Mouse (Mus musculus) stomach, postnatal 0 days (tissue): Measurements from ENCODE around the gene Hexim2. TPM values are rescaled to one million over a fixed set of nuclear protein-coding genes. Genes with fewer than 3 reads are reported as not detected.

Source experiments
- ATAC-seq: fragments of 200-750 bp; cut with Nextera tagmentation; 2 replicates; pipeline ENCODE4 v1.8.0; 2017; ENCODE audit not compliant: low FRiP score, low TSS enrichment
- DNase-seq: peaks from one replicate; pipeline ENCODE4 v3.0.0-alpha.2; 2016; ENCODE audit warnings: low spot score
- H3K27ac ChIP-seq: fragments of 300-500 bp; sonication (generic); replicated peaks from 2 replicates; pipeline ENCODE4 v1.5.1; 2014; ENCODE audit warnings: mild to moderate bottlenecking, control low read depth
- H3K27me3 ChIP-seq: fragments of 300-500 bp; sonication (generic); 2 replicates; pipeline ENCODE4 v1.6.1; 2014; ENCODE audit warnings: low read length; ENCODE audit not compliant: control insufficient read depth, insufficient read depth
- H3K36me3 ChIP-seq: fragments of 300-500 bp; sonication (generic); 2 replicates; pipeline ENCODE4 v1.6.1; 2014; ENCODE audit warnings: low read length, mixed read lengths; ENCODE audit not compliant: control insufficient read depth, insufficient read depth
- H3K4me1 ChIP-seq: fragments of 300-500 bp; sonication (generic); replicated peaks from 2 replicates; pipeline ENCODE4 v1.6.1; 2014; ENCODE audit warnings: antibody characterized with exemption; ENCODE audit not compliant: control insufficient read depth, insufficient read depth
- H3K4me2 ChIP-seq: fragments of 300-500 bp; sonication (generic); replicated peaks from 2 replicates; pipeline ENCODE4 v1.6.1; 2014; ENCODE audit warnings: low read depth, mild to moderate bottlenecking, control low read depth, moderate library complexity
- H3K4me3 ChIP-seq: fragments of 300-500 bp; sonication (generic); 2 replicates; pipeline ENCODE4 v1.5.1; 2014; ENCODE audit warnings: low read depth, low read length, control low read depth
- H3K9ac ChIP-seq: fragments of 300-500 bp; sonication (generic); 2 replicates; pipeline ENCODE4 v1.6.1; 2014; ENCODE audit warnings: mild to moderate bottlenecking, low read length, control low read depth, mixed read lengths
- H3K9me3 ChIP-seq: fragments of 300-500 bp; sonication (generic); 2 replicates; pipeline ENCODE4 v1.6.1; 2016; ENCODE audit warnings: low read length; ENCODE audit not compliant: control insufficient read depth
- CTCF ChIP-seq: IDR thresholded peaks from 2 replicates; pipeline ENCODE4 v1.5.1; 2016; ENCODE audit warnings: antibody characterized with exemption, low read depth, mild to moderate bottlenecking, moderate library complexity
- EP300 ChIP-seq: optimal IDR thresholded peaks from 2 replicates; pipeline ENCODE3; 2016; ENCODE audit warnings: antibody characterized with exemption
- WGBS: fragments of 180-500 bp; shearing (Covaris S2); extraction: QIAGEN DNeasy Blood & Tissue Kit; methylation state at CpG from one replicate; pipeline ENCODE4 v1.1.7; 2014; 5-methylcytosine and 5-hydroxymethylcytosine counted together
- polyA plus RNA-seq: library from polyadenylated mRNA; unstranded; fragments of >200 nt; fragmentation: Nextera tagmentation; extraction: Ambion mirVana; gene quantifications from 2 replicates; pipeline ENCODE4 v1.2.1, GENCODE M21; 2015

The Hexim2 gene
- polyA plus RNA-seq, 1 experiment from 2014 or later, result 3.7 TPM

DNA sequence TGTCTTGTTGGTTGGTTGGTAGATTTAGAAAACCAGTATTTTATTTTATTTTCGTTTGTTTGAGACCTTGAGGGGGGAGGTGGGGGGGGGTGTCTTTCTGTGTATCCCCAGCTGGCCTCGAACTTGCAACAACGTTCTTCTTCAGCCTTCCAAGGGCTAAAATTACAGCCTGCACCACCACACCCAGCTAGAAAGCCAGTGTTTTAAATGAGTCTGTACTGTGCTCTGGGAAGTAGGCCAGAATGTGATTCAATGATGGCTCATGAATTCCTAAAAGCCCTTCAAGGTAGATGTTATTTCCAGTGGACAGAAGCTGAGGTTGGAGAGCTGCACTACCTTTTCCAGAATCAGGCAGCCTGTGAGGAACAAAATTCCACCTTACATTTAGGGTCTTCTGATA is 2.0 kb downstream of the Hexim2 start:
- TF ChIP-seq CTCF (no peak), EP300 (no peak)
- ATAC-seq, result no peak
- no peak for DNase-seq
- no peaks in the 10 kb centered on the region for H3K9me3 ChIP-seq
- H3K4me2 ChIP-seq, result no peak overlapping the region
- no peak overlapping the region for H3K4me3 ChIP-seq
- no peaks in the 10 kb centered on the region for H3K27me3 ChIP-seq
- no peak overlapping the region for H3K9ac ChIP-seq
- H3K4me1 ChIP-seq, result peaks cover 10% of the 10 kb centered on the region; the same call in 1 of the 2 replicates
- 0 out of 2 replicates have a peak, but pooled peaks cover 3% of the 10 kb centered on the region for H3K36me3 ChIP-seq
- WGBS, result 52% methylated on average over 3 of the region's 3 CpGs
- H3K27ac ChIP-seq, result peak overlapping the region; percentile 82; the same call in 1 of the 2 replicates

DNA sequence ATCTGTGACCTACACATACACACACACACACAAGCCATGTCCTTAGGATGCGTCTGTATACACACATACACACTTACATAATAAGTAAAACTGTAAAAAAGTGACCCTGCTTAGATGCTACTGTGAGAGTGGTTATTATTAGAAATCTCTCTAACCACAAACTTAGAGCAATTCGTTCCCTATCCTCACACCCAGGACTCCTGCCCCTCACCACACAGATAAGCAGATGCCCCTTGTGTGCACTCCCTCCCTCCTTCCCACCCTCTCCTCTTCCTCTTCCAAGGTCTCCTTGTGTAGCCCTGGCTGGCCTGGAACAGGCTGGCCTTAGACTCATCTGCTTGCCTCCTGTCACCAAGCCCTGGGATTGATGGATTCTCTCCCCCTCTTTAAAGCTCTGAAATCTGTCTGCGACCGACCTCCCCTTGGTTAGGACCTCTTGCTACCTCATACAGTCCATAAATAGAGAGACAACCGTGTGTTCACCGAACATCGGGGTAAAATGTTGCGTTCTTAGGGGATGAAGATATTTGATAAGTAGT is 3.9 kb downstream of the Hexim2 start:
- no peaks in the 10 kb centered on the region for H3K9me3 ChIP-seq
- 76% methylated on average over 8 of the region's 8 CpGs for WGBS
- H3K4me1 ChIP-seq, result peaks cover 12% of the 10 kb centered on the region
- H3K36me3 ChIP-seq, result 0 out of 2 replicates have a peak, but pooled peaks cover 3% of the 10 kb centered on the region
- TF ChIP-seq EP300 (no peak), CTCF (no peak)
- no peak overlapping the region for H3K4me2 ChIP-seq
- DNase-seq (no peak), ATAC-seq (no peak)
- no peak overlapping the region for H3K27ac ChIP-seq
- no peaks in the 10 kb centered on the region for H3K27me3 ChIP-seq
- H3K9ac ChIP-seq, result no peak overlapping the region
- no peak overlapping the region for H3K4me3 ChIP-seq

DNA sequence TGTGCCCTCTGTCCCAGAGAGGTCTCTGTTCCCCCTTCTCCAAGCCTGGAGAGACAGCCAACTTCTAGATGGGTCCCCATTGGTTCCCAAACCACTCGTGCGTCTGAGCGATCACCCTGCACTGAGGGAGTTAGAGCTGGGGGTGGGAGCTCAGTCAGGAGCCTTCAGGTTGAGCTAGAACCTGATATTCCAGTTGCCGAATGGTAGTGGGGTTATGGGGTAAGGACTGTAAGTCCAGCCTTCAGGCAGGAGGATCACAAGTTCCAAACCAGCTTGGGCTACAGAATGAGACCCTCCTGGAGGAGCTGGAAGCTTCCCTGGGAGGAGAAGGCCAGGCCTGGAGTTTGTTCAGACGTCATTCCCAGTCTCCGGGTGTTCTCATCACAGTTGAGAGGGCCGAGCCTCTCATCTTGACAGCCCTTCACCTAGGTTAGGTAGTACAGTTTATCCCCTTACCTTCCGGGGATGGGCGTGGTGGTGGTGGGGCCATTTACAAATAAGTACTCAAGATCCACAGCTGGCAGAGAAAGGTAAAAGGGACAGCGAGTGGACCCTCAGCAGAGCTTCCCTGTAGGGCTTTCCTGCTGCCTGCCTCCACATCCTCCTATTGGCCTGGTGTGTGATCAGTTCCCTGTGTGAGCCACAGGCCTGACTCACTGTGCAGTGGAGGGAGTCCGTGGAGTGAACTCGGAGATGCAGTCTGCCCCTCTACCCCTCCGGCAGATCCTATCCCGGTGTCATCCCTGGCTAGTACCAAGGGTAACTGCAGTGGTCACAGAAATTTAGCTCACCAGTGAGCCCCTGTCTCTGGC is 7.9 kb downstream of the Hexim2 start:
- Histone ChIP-seq H3K9ac (peak overlapping the region; percentile 32; the same call in 1 of the 2 replicates), H3K27ac (peak overlapping the region; percentile 94), H3K4me1 (peaks cover 15% of the 10 kb centered on the region), H3K27me3 (no peaks in the 10 kb centered on the region), H3K4me2 (no peak overlapping the region), H3K36me3 (0 out of 2 replicates have a peak, but pooled peaks cover 3% of the 10 kb centered on the region), H3K9me3 (no peaks in the 10 kb centered on the region), H3K4me3 (no peak overlapping the region)
- 67% methylated on average over 14 of the region's 14 CpGs for WGBS
- ATAC-seq, result no peak
- no peak for DNase-seq
- no peak for TF ChIP-seq CTCF
- TF ChIP-seq EP300, result no peak

DNA sequence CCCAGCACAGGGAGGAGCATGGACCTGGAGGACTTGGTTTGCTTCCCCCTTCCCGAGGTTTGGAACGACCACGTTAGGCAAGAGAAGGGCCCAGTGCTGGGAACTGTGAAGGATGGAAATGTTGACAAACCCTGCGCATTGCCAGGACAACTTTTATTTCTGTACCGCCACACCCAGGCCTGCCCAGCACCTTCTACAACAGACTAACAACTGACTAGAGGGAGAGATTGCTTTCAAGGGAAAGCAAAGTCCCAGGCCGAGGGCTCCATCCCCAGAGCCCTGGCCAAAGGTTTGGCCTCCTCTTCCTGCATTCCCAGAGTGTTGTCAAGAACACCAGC is 8.5 kb downstream of the Hexim2 start:
- no peak for TF ChIP-seq CTCF
- no peak for TF ChIP-seq EP300
- Histone ChIP-seq H3K4me2 (no peak overlapping the region), H3K4me1 (peaks cover 17% of the 10 kb centered on the region), H3K36me3 (0 out of 2 replicates have a peak, but pooled peaks cover 3% of the 10 kb centered on the region), H3K9ac (peak overlapping the region; percentile 32), H3K9me3 (no peaks in the 10 kb centered on the region), H3K27ac (peak overlapping the region; percentile 94), H3K4me3 (no peak overlapping the region), H3K27me3 (no peaks in the 10 kb centered on the region)
- WGBS, result 20% methylated on average over 6 of the region's 6 CpGs
- ATAC-seq, result peak; percentile 9
- no peak for DNase-seq

DNA sequence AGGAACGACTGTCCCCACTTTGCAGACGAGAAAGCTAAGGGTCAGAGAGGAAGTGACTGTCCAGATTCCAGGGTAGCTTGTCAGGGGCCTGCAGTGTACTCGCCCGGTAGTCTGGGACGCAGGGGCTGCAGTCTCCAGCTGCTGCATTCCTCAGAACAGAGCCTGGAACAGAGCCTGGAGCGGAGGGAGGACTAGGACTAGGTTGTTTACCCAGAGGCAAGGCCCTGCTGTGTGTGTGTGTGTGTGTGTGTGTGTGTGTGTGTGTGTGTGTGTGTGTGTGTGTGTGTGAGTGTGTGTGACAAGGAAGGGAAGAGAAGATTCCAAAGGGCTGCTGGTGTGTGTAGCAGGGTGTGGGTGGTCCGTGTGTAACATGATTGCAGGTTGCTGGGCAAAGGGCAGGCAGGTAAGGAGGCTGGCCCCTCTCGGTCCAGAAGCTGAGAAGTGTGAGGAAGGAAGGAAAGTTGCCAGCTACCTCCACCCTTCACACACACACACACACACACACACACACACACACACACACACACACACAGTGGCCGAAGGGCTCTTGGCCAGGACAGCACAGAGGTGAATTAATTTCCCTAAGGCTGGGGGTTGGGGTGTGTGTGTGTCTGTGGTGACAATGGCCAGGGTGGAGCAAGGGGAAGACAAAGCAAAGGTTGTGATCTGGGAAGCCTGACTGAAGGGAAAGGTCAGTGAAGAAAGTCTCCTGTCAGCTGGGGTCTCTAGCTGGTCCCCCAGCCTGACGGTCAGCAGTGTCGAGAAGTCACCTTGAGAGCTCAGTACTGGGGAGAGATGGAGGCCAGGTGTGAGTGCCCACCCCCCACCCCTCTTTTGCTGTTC is 9.1 kb downstream of the Hexim2 start:
- DNase-seq (peak; percentile 88), ATAC-seq (peak; percentile 86)
- TF ChIP-seq CTCF (0 out of 2 replicates have a peak, but pooled peaks have one; percentile 1), EP300 (no peak)
- 14% methylated on average over 11 of the region's 11 CpGs for WGBS
- H3K4me3 ChIP-seq, result no peak overlapping the region
- peak overlapping the region; percentile 32 for H3K9ac ChIP-seq
- H3K27ac ChIP-seq, result peak overlapping the region; percentile 94
- no peaks in the 10 kb centered on the region for H3K27me3 ChIP-seq
- H3K36me3 ChIP-seq, result 0 out of 2 replicates have a peak, but pooled peaks cover 3% of the 10 kb centered on the region
- no peaks in the 10 kb centered on the region for H3K9me3 ChIP-seq
- peak overlapping the region; percentile 11; the same call in 1 of the 2 replicates for H3K4me2 ChIP-seq
- peaks cover 17% of the 10 kb centered on the region for H3K4me1 ChIP-seq
